Mouse (Mus musculus): Measurements from ENCODE around the gene Ptger1. TPM values are rescaled to one million over a fixed set of nuclear protein-coding genes. Genes with fewer than 3 reads are reported as not detected.

Gene Ptger1
- 0.27 and 1.9 TPM in 2 replicates for polyA plus RNA-seq (2014; fragmentation: Nextera tagmentation; extraction: Ambion mirVana)

GRCm38 (mm10) chr8:83665969-83666865, at the start of gene Ptger1:
Gene Ptger1, plus strand, starts transcription at chr8:83666678.
- Histone ChIP-seq H3K27ac (replicated peaks; ENCODE audit: low read depth, low read length) (peak within 1 kb of the TSS; percentile 52; the same call in 1 of the 2 replicates), H3K36me3 (replicated peaks; ENCODE audit: control insufficient read depth, insufficient read depth, low read depth, low read length) (no peaks in the 10 kb centered on the region; the same call in none of the 2 replicates), H3K4me1 (ENCODE audit: control insufficient read depth, insufficient read depth, low read length) (peaks cover 25% of the 10 kb centered on the region), H3K4me2 (ENCODE audit: low read depth, low read length) (no peak within 1 kb of the TSS), H3K9me3 (replicated peaks; ENCODE audit: control insufficient read depth, low read length) (no peaks in the 10 kb centered on the region), H3K9ac (replicated peaks; ENCODE audit: low read length) (no peak within 1 kb of the TSS), H3K27me3 (ENCODE audit: control insufficient read depth, insufficient read depth, low read length) (peaks cover 6% of the 10 kb centered on the region), H3K4me3 (ENCODE audit: low read depth, low read length) (no peak within 1 kb of the TSS)
- DNase-seq (ENCODE audit: low spot score) (no peak), ATAC-seq (replicated peaks; ENCODE audit: insufficient number of reproducible peaks, low FRiP score, low TSS enrichment, low read depth) (no peak)
- 37% methylated on average over 14 of the region's 14 CpGs for WGBS

DNA sequence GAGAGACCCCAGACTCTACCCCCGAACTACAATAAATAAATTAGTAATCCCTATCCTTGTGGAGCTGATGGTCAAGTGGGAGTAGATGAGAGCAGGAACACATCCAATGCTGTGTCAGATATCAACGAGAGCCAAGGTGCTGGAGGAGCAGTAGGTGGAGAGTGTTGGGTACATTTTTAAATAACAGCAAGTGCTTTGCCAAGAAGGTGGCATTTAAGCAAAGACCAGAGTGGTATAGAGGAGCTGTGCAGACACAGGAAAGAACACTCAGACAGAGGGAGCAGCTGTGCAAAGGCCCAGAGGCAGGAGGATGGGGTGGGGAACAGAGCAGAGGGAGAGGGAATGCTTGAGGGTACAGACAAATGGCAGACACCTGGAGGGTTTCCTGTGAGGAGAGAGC, 49.4 kb upstream of the Ptger1 start:
- no peak overlapping the region for H3K4me2 ChIP-seq (ENCODE audit: low read depth, low read length)
- H3K4me1 ChIP-seq (ENCODE audit: control insufficient read depth, insufficient read depth, low read length) = no peaks in the 10 kb centered on the region
- H3K4me3 ChIP-seq (ENCODE audit: low read depth, low read length) = no peak overlapping the region
- no peaks in the 10 kb centered on the region for H3K27me3 ChIP-seq (ENCODE audit: control insufficient read depth, insufficient read depth, low read length)
- ATAC-seq (replicated peaks; ENCODE audit: insufficient number of reproducible peaks, low FRiP score, low TSS enrichment, low read depth) (no peak), DNase-seq (ENCODE audit: low spot score) (no peak)
- peaks cover 7% of the 10 kb centered on the region for H3K36me3 ChIP-seq (replicated peaks; ENCODE audit: control insufficient read depth, insufficient read depth, low read depth, low read length)
- H3K27ac ChIP-seq (replicated peaks; ENCODE audit: low read depth, low read length) = no peak overlapping the region
- no peak overlapping the region for H3K9ac ChIP-seq (replicated peaks; ENCODE audit: low read length)
- H3K9me3 ChIP-seq (replicated peaks; ENCODE audit: control insufficient read depth, low read length) = no peaks in the 10 kb centered on the region
- 83% methylated on average over 2 of the region's 2 CpGs for WGBS

- Histone ChIP-seq H3K4me2 (ENCODE audit: low read depth, low read length) (no peak overlapping the region), H3K4me1 (ENCODE audit: control insufficient read depth, insufficient read depth, low read length) (no peaks in the 10 kb centered on the region), H3K36me3 (replicated peaks; ENCODE audit: control insufficient read depth, insufficient read depth, low read depth, low read length) (no peaks in the 10 kb centered on the region), H3K4me3 (ENCODE audit: low read depth, low read length) (no peak overlapping the region), H3K9me3 (replicated peaks; ENCODE audit: control insufficient read depth, low read length) (no peaks in the 10 kb centered on the region), H3K27ac (replicated peaks; ENCODE audit: low read depth, low read length) (no peak overlapping the region), H3K27me3 (ENCODE audit: control insufficient read depth, insufficient read depth, low read length) (no peaks in the 10 kb centered on the region), H3K9ac (replicated peaks; ENCODE audit: low read length) (no peak overlapping the region)
- no peak for DNase-seq (ENCODE audit: low spot score)
- ATAC-seq (replicated peaks; ENCODE audit: insufficient number of reproducible peaks, low FRiP score, low TSS enrichment, low read depth) = no peak
- WGBS = 96% methylated on average over 2 of the region's 2 CpGs
These were observed 47.9 kb upstream of the Ptger1 start for GRCm38 (mm10) chr8:83618566-83618965.

- Histone ChIP-seq H3K27me3 (ENCODE audit: control insufficient read depth, insufficient read depth, low read length) (no peaks in the 10 kb centered on the region), H3K9me3 (replicated peaks; ENCODE audit: control insufficient read depth, low read length) (no peaks in the 10 kb centered on the region), H3K4me3 (ENCODE audit: low read depth, low read length) (no peak overlapping the region), H3K36me3 (replicated peaks; ENCODE audit: control insufficient read depth, insufficient read depth, low read depth, low read length) (no peaks in the 10 kb centered on the region), H3K4me1 (ENCODE audit: control insufficient read depth, insufficient read depth, low read length) (no peaks in the 10 kb centered on the region), H3K9ac (replicated peaks; ENCODE audit: low read length) (no peak overlapping the region), H3K4me2 (ENCODE audit: low read depth, low read length) (no peak overlapping the region), H3K27ac (replicated peaks; ENCODE audit: low read depth, low read length) (no peak overlapping the region)
- WGBS = 87% methylated on average over 9 of the region's 9 CpGs
- ATAC-seq (replicated peaks; ENCODE audit: insufficient number of reproducible peaks, low FRiP score, low TSS enrichment, low read depth) = no peak
- no peak for DNase-seq (ENCODE audit: low spot score)
These were observed 46.8 kb upstream of the Ptger1 start for GRCm38 (mm10) chr8:83619568-83620285.

GRCm38 (mm10) chr8:83621691-83622388, 44.6 kb upstream of the Ptger1 start:
- no peaks in the 10 kb centered on the region for H3K36me3 ChIP-seq (replicated peaks; ENCODE audit: control insufficient read depth, insufficient read depth, low read depth, low read length)
- H3K9me3 ChIP-seq (replicated peaks; ENCODE audit: control insufficient read depth, low read length) = no peaks in the 10 kb centered on the region
- H3K9ac ChIP-seq (replicated peaks; ENCODE audit: low read length) = peak overlapping the region; percentile 50
- peak; percentile 53 for ATAC-seq (replicated peaks; ENCODE audit: insufficient number of reproducible peaks, low FRiP score, low TSS enrichment, low read depth)
- no peak for DNase-seq (ENCODE audit: low spot score)
- H3K27me3 ChIP-seq (ENCODE audit: control insufficient read depth, insufficient read depth, low read length) = no peaks in the 10 kb centered on the region
- 59% methylated on average over 15 of the region's 15 CpGs for WGBS
- H3K4me2 ChIP-seq (ENCODE audit: low read depth, low read length) = peak overlapping the region; percentile 60
- no peaks in the 10 kb centered on the region for H3K4me1 ChIP-seq (ENCODE audit: control insufficient read depth, insufficient read depth, low read length)
- no peak overlapping the region for H3K27ac ChIP-seq (replicated peaks; ENCODE audit: low read depth, low read length)
- H3K4me3 ChIP-seq (ENCODE audit: low read depth, low read length) = peak overlapping the region; percentile 28

DNA sequence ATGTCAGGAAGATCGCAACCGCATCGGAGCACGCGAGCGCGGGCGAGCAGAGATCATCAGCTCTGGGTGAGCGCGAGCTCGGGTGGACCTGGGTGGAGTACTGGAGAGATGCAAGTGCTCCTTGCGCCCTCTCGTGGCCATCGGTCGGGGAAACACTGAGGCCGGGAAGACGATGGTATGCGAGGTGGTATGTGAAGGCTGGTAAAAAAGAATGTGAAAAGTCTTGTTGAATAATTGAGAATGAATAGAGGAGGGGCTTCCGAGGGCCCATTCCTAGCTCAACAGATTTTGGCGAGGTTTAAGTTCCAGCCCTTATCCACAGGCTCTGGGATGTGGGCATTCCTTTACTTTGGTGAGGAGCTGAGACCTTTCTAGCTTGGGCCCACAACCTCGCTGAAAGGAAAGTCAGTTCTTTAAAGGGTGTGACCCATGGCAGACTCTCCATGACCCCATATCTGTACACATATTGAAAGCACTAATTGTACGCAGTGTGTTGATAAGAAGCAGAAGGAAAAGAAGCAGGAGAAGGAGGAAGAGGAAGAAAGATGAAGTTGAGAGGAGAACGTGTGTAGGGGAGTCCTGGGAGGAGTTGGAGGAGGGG, 44.0 kb upstream of the Ptger1 start:
- peak; percentile 85 for ATAC-seq (replicated peaks; ENCODE audit: insufficient number of reproducible peaks, low FRiP score, low TSS enrichment, low read depth)
- WGBS = 10% methylated on average over 23 of the region's 23 CpGs
- Histone ChIP-seq H3K27me3 (ENCODE audit: control insufficient read depth, insufficient read depth, low read length) (no peaks in the 10 kb centered on the region), H3K27ac (replicated peaks; ENCODE audit: low read depth, low read length) (no peak overlapping the region), H3K4me1 (ENCODE audit: control insufficient read depth, insufficient read depth, low read length) (no peaks in the 10 kb centered on the region), H3K4me3 (ENCODE audit: low read depth, low read length) (peak overlapping the region; percentile 28), H3K36me3 (replicated peaks; ENCODE audit: control insufficient read depth, insufficient read depth, low read depth, low read length) (no peaks in the 10 kb centered on the region), H3K4me2 (ENCODE audit: low read depth, low read length) (peak overlapping the region; percentile 60), H3K9me3 (replicated peaks; ENCODE audit: control insufficient read depth, low read length) (no peaks in the 10 kb centered on the region), H3K9ac (replicated peaks; ENCODE audit: low read length) (peak overlapping the region; percentile 50)
- peak; percentile 89 for DNase-seq (ENCODE audit: low spot score)

- Histone ChIP-seq H3K4me1 (ENCODE audit: control insufficient read depth, insufficient read depth, low read length) (no peaks in the 10 kb centered on the region), H3K36me3 (replicated peaks; ENCODE audit: control insufficient read depth, insufficient read depth, low read depth, low read length) (no peaks in the 10 kb centered on the region), H3K27me3 (ENCODE audit: control insufficient read depth, insufficient read depth, low read length) (no peaks in the 10 kb centered on the region), H3K4me2 (ENCODE audit: low read depth, low read length) (no peak overlapping the region), H3K9me3 (replicated peaks; ENCODE audit: control insufficient read depth, low read length) (no peaks in the 10 kb centered on the region), H3K4me3 (ENCODE audit: low read depth, low read length) (no peak overlapping the region), H3K27ac (replicated peaks; ENCODE audit: low read depth, low read length) (no peak overlapping the region), H3K9ac (replicated peaks; ENCODE audit: low read length) (no peak overlapping the region)
- DNase-seq (ENCODE audit: low spot score) = no peak
- ATAC-seq (replicated peaks; ENCODE audit: insufficient number of reproducible peaks, low FRiP score, low TSS enrichment, low read depth) = no peak
- 92% methylated on average over 7 of the region's 7 CpGs for WGBS
These were observed 42.9 kb upstream of the Ptger1 start for GRCm38 (mm10) chr8:83623549-83623948.

Measured in embryonic facial prominence, embryonic 11.5 days (tissue).